Mouse (Mus musculus) testis, adult 2 months (tissue): Measurements from ENCODE around the gene Traf4.

Experiments
- CTCF ChIP-seq: fragments of 200-500 bp; IDR thresholded peaks from 2 replicates; pipeline ENCODE4 v1.5.1; 2012; ENCODE audit warnings: low read depth, mild to moderate bottlenecking, inconsistent platforms, low read length, moderate library complexity; ENCODE audit not compliant: control insufficient read depth, insufficient read depth, insufficient replicate concordance
- POLR2A ChIP-seq: fragments of 200-500 bp; IDR thresholded peaks from 2 replicates; pipeline ENCODE4 v1.6.1; 2012; ENCODE audit warnings: low read depth, mild to moderate bottlenecking, inconsistent platforms, low read length, moderate library complexity; ENCODE audit not compliant: control insufficient read depth

DNA sequence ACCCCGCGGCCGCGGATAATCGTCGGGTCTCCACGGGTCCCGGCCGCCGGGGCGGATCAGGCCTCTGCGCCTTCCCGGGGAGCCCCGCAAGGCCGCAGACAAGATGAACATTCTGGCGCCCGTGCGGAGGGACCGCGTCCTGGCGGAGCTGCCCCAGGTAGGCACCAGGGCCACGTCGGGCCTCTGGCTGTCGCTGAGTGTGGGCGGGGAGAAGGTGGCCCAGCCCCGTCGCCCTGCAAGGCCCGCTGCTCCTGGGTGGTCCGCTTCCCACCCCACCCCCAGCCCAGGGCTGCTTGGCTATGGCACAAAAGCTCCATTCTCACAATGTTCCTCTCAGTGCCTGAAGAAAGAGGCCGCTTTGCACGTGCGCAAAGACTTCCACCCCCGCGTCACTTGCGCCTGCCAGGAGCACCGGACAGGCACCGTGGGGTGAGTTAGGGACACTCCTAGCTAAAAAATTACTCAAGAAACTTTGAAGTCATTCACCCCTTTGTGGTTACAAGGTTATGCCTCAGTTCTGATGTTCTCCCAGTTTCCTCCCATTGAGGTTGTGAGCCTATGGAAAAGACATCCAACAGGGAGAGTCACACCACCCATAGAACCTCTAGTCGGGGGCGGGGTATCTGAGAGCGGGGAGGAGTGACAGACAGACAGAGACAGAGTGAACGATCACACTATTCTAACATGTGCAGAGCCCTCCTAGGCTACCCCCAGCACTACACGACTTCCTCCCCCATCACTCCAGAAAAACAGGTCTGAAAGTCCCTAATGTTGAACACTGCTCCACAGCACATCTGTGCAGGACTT is 24.0 kb upstream of the Traf4 start:
- TF ChIP-seq POLR2A (no peak), CTCF (no peak)
